Mouse (Mus musculus): Measurements from ENCODE around the gene Cmtm7.

The Cmtm7 gene

DNA sequence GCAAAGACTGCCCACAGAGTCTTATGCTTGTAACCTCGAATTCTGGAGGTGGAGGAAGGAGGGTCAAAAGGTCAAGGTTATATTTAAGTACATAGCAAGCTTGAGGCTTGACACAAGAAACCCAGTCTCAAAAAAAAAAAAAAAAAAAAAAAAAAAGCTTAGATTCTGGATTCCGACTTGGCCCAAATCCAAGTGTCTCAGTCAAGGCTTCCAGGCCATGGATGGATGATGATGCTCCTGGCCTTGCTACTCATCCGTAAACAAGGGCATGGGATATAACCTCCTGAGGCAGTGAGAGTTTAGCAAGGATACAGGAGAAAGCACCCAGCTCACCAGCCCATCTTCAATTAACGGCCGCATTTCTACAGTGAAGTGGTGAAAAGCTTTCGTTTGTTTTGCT is 7.0 kb downstream of the Cmtm7 start:
- in situ Hi-C loops (cut with MboI; ENCODE audit: low pct_unique_long_range_greater_than_20kb in 1 of 2, low sequenced_read_pairs in 2 of 2, unreplicated experiment in 1 of 2), result no loop called here

DNA sequence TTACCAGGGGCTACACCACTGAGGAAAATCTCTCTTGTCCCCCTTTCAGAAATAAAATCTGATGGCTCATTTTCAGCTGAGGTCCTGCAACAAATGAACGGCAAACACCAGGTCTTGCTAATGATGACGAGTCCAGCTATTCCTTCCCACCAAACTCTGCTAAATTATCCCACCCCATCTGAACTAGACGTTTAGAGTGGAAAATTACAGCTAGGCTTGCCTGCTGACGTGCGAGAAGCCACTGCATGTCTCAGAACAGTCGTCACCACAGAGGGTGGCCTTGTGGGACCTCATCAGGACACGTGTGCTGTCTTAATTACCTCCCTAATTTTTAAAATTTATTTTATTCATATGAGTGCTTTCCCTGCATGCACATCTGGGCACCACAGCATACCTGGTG is 10.1 kb downstream of the Cmtm7 start:
- in situ Hi-C loops (cut with MboI; ENCODE audit: low pct_unique_long_range_greater_than_20kb in 1 of 2, low sequenced_read_pairs in 2 of 2, unreplicated experiment in 1 of 2), result no loop called here

DNA sequence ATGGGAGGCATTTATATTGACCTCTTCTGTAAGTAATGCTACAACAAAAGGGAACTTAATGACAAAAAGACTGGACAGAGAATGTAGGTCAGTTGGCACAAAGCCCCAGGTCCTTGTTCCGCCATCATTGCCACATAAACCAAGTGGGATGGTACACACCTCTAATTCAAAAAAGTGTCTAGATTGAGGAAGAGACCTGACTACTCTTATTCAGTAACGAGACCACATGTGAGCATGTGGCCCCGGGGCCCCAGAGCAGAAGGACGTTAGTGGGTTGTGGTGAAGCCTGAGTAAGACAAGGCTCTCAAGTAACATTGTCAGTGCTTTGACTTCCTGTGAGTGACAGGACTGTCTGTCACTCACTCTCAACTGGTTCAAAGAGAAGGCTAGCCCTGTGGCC is 11.4 kb downstream of the Cmtm7 start:
- in situ Hi-C loops (cut with MboI; ENCODE audit: low pct_unique_long_range_greater_than_20kb in 1 of 2, low sequenced_read_pairs in 2 of 2, unreplicated experiment in 1 of 2), result no loop called here

DNA sequence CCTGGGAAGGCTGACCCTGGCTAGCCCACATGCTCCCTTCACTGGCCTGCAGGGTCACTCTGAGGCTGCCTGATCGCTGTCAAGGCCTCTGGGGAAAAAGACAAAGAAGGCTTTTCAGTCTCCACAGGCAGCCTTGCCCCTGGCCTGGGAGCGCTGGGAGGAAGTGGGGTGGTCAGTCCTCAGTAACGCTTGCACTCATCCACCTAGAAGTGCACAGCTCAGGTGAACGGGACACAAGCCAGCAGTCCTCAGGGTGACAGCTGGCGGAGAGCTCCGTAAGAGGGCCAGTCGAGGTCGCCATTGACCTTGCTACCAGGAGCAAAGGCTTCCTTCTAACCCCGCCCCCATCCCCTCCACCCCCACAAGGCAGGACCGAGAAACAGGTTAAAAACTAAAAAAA is 13.6 kb downstream of the Cmtm7 start:
- in situ Hi-C loops (cut with MboI; ENCODE audit: low pct_unique_long_range_greater_than_20kb in 1 of 2, low sequenced_read_pairs in 2 of 2, unreplicated experiment in 1 of 2), result no loop called here

DNA sequence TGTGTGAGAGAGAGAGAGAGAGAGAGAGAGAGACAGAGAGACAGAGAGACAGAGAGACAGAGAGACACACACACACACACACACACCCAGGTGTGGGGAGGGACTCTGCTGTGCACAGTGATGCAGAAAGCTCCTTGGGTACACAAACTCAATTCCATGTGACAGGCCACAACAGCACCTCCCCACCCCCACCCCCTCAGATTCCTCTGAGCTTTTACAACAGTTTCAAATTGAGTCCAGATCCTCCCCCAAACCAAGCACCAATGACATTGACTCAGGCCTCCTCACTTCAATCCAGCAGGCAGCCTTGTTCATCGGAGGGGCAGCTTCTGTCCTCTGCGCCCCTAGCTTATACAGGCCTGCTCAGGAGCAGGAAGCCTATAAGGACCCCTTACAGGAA is 14.1 kb downstream of the Cmtm7 start:
- in situ Hi-C loops (cut with MboI; ENCODE audit: low pct_unique_long_range_greater_than_20kb in 1 of 2, low sequenced_read_pairs in 2 of 2, unreplicated experiment in 1 of 2), result no loop called here

DNA sequence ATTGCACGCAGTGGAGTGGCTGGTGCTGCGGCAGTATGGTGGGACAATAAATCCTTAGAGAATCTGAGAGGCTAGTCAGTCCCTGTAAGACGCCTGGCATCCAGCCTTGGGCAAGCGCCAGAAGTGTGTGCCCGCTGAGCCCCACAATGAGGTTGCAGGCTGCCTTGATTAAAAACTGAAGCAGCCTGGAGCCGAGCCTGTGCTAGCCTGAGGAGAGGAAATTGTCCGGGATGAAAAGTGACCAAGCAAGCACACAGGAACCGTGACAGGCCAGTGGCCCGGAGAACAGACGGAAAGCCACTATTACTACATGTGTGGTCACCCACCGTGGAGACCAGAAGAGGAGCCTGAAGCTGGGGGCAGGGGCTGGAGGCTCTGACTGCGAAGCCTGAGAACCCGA is 14.6 kb downstream of the Cmtm7 start:
- in situ Hi-C loops (cut with MboI; ENCODE audit: low pct_unique_long_range_greater_than_20kb in 1 of 2, low sequenced_read_pairs in 2 of 2, unreplicated experiment in 1 of 2), result no loop called here

DNA sequence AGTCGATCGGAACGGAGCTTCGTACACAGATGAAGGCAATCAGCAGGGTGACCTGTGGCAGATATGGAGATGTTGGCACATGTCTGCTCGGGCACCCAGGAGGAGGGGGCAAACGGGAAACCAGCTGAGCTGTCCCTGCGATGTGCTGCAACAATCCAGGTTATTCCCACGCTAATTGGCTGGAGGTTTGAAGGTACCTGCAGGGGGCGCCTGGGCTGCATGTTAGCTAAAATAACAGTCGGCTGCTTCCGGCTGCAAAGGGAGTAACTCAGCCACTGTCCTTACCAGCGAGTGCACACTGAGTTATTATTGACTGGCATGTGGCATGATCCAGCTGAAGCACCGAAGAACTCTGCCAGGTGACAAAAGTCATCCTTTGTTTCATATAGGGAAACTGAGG is 18.3 kb downstream of the Cmtm7 start:
- in situ Hi-C loops (cut with MboI; ENCODE audit: low pct_unique_long_range_greater_than_20kb in 1 of 2, low sequenced_read_pairs in 2 of 2, unreplicated experiment in 1 of 2), result no loop called here

DNA sequence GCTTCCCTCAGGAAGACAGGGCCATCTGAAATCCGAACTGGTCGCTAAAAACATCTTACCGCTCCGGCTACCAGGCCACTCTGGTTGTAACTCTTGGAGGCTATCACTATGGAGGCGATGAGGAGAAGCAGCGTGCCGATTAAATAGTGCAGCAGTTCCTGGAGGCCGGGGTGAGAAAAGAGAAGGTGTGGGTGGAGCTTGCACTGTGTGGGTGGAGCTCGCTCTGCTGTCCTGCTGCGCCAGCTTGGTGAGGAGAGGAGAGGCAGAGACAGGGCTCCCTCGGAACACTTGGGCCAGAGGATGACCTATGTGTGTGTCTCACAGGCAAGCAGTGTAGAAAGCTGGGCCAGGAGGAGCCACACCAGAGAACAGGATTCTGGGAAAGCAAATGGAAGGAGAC is 19.8 kb downstream of the Cmtm7 start:
- in situ Hi-C loops (cut with MboI; ENCODE audit: low pct_unique_long_range_greater_than_20kb in 1 of 2, low sequenced_read_pairs in 2 of 2, unreplicated experiment in 1 of 2), result no loop called here

DNA sequence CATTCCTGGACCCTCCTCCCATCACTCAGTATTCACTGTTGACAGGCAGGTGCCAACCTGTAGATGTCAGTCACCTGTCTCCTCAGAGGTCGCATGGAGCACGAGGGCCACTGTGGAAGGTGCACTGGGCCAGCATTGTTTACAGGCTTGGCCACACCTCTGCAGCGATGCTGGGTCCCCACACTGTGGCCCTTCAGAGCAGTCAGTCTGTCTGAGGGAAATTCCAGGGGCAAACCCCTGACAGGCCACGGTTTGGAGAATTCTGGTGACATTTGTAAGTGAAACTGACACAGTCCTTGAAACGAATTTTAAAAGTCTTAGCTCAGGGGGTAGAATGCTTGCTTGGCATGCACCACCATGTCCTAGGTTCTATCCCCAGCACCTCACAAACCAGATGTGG is 21.3 kb downstream of the Cmtm7 start:
- in situ Hi-C loops (cut with MboI; ENCODE audit: low pct_unique_long_range_greater_than_20kb in 1 of 2, low sequenced_read_pairs in 2 of 2, unreplicated experiment in 1 of 2), result no loop called here

DNA sequence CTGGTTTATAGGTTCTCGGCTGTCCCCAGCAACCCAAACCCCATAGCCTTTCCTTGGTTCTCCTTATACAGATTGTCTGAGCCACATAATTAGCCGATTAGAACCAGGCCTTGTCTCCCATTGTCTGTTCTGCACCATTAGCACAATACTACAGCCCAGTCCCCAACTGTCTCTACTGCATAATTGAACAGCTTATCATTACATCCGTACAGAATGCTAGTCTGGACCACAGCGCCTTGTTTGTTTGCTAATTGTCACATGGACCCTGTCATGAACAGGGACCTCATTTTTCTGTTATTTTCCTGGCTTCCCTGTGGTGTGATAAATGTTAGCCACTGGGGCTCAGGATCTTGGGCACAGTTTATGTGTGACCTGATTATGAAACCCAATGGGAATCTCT is 21.8 kb downstream of the Cmtm7 start:
- in situ Hi-C loops (cut with MboI; ENCODE audit: low pct_unique_long_range_greater_than_20kb in 1 of 2, low sequenced_read_pairs in 2 of 2, unreplicated experiment in 1 of 2), result no loop called here

DNA sequence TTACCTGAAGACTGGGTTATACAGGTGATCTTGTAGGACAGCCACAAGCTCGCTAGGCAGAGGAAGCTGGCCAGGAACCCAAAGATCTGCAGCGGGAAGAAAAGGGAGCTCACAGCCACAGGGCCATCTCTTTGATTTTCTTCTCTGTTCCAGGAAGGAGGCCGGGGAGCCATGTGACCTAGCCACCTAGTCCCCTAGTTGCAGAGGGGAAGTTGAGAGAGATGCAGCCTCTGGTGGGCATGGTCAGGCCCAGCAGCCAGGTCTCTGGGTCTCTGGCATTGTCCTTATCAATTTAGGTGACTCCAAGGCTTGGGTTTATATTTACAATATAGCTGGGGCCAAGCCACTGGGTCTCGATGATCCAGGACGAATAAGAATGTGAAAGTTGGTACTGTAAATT is 22.9 kb downstream of the Cmtm7 start:
- in situ Hi-C loops (cut with MboI; ENCODE audit: low pct_unique_long_range_greater_than_20kb in 1 of 2, low sequenced_read_pairs in 2 of 2, unreplicated experiment in 1 of 2), result no loop called here

DNA sequence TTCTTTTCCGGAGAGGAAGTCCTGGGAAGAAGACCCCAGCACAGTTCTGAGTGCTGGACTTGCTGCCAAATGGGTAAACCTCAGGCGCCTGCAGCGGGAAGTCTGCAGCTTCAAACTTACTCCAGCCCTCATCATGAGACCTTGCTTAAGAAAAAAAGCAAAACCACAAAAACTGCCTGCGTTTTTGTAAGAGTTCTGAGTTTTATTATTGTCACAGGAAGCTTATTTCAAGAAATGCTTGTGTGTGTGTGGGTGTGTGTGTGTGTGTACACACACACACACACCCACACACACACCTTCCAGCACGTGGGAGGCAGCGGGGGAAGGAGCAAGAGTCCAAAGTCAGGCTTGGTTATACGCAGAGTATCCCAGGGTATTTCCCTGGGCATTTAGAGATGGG is 23.4 kb downstream of the Cmtm7 start:
- in situ Hi-C loops (cut with MboI; ENCODE audit: low pct_unique_long_range_greater_than_20kb in 1 of 2, low sequenced_read_pairs in 2 of 2, unreplicated experiment in 1 of 2), result no loop called here

DNA sequence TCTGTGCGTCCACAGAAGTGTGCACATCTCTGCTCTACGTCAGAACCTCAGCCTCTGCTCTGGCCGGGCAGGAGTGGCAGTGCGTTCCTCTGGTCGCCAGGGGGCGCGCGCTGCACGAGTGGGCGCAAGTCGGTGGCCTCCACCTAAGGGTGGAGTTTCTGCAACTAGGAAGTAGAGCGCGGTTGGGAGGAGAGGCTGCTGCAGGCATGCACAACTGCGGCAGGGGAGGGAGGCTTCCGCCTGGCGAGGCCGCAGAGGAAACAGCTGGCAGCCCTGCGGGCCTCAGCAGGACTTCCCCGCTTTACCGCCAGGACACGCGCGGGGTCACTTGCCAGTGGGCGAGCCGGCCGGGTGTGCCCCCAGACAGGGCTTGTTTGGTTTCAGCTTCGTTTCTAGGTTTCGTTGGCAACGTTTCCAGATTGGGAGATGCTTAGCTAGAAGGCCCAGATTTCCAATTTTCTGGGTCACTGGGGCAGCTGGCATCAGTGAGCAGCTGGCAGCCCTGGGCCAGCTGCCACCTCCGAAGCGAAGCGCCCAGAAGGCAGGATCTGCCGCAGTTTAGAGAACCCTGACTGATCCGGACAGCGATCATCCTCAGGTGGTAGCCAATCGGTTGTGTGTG is 28.7 kb downstream of the Cmtm7 start:
- in situ Hi-C loops (cut with MboI; ENCODE audit: low pct_unique_long_range_greater_than_20kb in 1 of 2, low sequenced_read_pairs in 2 of 2, unreplicated experiment in 1 of 2), result no loop called here

DNA sequence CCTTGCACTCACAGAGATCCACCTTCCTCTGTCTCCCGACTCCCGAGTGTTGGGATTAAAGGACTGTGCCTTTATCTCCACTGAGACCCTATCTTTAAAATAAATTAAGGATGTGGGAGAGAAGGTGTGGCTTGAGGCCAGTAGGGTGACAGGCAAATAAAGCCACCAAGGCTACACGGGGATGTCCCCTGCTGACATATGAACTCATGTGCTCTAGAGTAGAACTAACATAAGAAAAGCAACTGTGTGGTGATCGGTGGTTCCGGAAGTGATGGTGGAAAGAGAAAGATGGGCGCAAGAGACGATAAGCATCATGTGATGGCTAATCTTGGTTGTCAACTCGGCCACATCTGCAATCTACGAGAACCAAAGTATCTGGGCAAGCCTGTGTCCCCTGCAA is 29.3 kb downstream of the Cmtm7 start:
- in situ Hi-C loops (cut with MboI; ENCODE audit: low pct_unique_long_range_greater_than_20kb in 1 of 2, low sequenced_read_pairs in 2 of 2, unreplicated experiment in 1 of 2), result no loop called here

DNA sequence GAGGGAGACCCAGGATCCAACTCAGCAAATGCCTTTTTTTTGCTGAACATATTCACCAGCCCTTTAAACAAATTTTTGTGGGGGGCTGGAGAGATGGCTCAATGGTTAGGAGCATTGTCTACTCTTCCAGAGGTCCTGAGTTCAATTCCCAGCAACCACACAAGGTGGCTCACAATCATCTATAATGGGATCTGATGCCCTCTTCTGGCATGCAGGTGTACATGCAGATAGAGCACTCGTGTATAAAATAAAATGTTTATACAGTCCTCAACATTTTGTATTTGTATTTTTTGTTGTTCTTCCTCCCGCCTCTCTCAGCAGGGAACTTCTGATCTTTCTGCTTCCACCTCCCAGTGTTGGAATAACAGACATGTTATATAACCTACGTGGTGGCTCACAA is 30.1 kb downstream of the Cmtm7 start:
- in situ Hi-C loops (cut with MboI; ENCODE audit: low pct_unique_long_range_greater_than_20kb in 1 of 2, low sequenced_read_pairs in 2 of 2, unreplicated experiment in 1 of 2), result no loop called here

DNA sequence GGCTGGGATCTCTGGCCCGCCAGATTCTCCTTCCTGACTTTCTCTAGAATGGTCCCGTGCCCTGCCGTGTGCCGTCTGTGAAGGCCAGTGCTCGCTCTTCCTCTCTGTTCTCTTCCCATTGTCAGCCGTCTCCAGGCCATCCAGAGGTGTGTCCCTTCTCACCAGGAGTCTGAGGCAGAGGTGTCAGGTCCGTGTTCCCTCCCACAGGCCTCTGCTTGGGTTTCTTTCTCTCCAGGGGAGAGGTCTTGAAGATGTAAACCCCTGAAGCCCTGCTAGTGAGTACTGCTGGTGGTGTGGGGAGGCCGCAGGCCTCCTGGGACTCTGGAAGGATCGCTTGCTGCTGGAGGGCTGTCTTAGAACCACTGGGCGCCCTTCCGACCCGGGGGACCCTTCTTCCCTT is 34.2 kb downstream of the Cmtm7 start:
- in situ Hi-C loops (cut with MboI; ENCODE audit: low pct_unique_long_range_greater_than_20kb in 1 of 2, low sequenced_read_pairs in 2 of 2, unreplicated experiment in 1 of 2), result loop anchor here in 1 of 2 experiments (5.0 kb wide), 1 partner anchor 100 kb away; no protein-coding TSS in a partner anchor

DNA sequence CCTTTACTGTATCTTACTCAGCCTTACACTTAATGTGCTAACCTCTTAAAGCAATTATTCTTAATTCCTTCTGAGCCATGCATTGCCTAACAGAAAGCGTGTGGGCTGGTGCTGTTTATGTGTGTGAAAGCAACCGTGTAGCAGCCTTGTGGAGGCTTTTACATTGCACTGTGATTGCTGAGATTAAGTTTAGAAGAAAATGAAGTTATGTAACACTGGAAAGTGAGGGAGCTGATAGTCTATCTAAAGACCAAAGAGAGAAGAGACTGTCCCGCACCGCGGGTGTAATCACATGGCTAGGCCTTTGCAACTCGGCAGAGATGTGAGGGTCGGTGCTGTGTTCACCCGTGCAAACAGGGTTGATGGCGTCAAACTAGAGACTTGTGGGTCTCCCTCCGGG is 34.6 kb downstream of the Cmtm7 start:
- in situ Hi-C loops (cut with MboI; ENCODE audit: low pct_unique_long_range_greater_than_20kb in 1 of 2, low sequenced_read_pairs in 2 of 2, unreplicated experiment in 1 of 2), result loop anchor here in 1 of 2 experiments (5.0 kb wide), 1 partner anchor 100 kb away; no protein-coding TSS in a partner anchor

DNA sequence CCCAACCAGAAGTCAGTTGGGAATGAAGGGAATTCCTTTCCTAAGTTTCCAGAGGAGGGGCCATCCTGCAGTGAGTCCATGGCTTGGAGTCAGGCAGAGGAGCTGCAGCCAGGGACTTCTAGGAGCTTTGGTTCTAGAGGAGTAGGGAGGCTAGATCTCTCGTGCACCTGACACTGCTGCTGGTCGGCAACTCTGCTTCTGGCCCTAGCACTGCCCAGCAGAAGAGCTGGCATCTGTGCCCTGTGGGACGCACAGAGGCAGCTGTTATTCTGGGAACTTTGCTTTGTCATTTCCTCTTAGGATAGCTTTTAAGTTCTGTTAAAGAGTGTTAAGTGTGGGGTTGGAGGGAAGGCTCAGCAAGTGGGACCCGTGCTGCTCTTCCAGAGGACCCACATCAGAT is 36.0 kb downstream of the Cmtm7 start:
- in situ Hi-C loops (cut with MboI; ENCODE audit: low pct_unique_long_range_greater_than_20kb in 1 of 2, low sequenced_read_pairs in 2 of 2, unreplicated experiment in 1 of 2), result loop anchor here in 1 of 2 experiments (5.0 kb wide), 1 partner anchor 98 kb away; no protein-coding TSS in a partner anchor

DNA sequence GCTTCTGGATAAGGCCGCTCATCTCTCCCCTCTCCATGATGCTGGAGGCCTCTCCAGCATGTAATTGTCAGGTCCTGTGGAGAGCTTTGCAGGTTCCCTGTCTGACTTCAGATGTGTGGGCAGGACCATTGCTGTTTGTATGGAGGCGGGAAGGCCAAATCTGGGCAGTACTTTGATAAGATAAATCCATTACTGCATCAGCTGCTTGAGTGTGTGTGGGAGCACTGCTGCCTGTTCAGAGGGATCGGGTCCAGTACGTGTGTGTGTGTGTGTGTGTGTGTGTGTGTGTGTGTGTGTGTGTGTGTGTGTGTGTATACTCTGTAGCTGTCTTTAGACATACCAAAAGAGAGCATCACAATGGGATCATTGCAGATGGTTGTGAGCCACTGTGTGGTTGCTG is 36.5 kb downstream of the Cmtm7 start:
- in situ Hi-C loops (cut with MboI; ENCODE audit: low pct_unique_long_range_greater_than_20kb in 1 of 2, low sequenced_read_pairs in 2 of 2, unreplicated experiment in 1 of 2), result loop anchor here in 1 of 2 experiments (5.0 kb wide), 1 partner anchor 98 kb away; no protein-coding TSS in a partner anchor

DNA sequence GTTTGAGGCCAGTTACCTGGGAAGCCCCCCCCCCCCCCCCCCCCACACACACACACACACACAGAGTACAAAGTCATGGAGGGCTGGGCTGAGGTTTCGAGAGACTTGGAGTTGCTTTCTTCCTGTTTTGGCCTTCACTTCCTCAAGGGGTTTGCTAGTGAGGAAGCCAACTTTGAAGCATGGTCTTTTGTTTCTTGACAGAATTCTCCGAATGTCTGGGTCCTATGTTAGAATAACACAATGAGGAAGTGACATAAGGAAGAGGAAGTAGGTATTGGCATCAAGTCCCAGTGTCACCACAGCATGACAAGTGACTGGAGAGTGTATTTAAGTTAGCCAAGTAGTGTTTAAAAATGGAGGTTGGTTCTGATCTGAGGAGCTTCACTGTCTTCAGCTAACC is 38.9 kb downstream of the Cmtm7 start:
- in situ Hi-C loops (cut with MboI; ENCODE audit: low pct_unique_long_range_greater_than_20kb in 1 of 2, low sequenced_read_pairs in 2 of 2, unreplicated experiment in 1 of 2), result no loop called here

DNA sequence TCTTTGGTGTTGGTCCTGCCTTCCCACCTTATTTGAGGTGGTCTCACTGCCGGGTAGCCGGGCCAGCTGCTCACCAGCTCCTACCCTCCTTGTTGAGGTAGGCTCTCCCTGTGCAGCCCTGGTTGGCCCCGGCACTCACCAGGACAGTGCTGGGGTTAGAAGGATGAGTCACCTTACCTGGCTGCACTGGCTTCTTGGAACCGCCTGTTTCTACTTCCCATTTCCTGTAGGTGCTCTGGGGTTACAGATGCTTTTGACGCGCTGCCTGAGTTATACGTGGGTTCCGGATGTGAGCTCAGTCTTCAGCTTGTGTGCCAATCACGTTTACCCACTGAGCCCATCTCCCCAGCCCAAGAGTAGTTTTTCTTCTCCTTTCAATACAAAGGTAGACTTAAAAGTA is 41.3 kb downstream of the Cmtm7 start:
- in situ Hi-C loops (cut with MboI; ENCODE audit: low pct_unique_long_range_greater_than_20kb in 1 of 2, low sequenced_read_pairs in 2 of 2, unreplicated experiment in 1 of 2), result no loop called here

Data from mouse embryonic stem cell (cell line).